Mouse (Mus musculus) midbrain, embryonic 14.5 days (tissue): ENCODE results near the gene Abtb1. TPM values are rescaled to one million over a fixed set of nuclear protein-coding genes. Genes with fewer than 3 reads are reported as not detected.

Source experiments
- ATAC-seq: fragments of 200-750 bp; cut with Nextera tagmentation; 2 replicates; pipeline ENCODE4 v1.8.0; 2017; ENCODE audit warnings: moderate number of reproducible peaks, moderate library complexity; ENCODE audit not compliant: low FRiP score, low TSS enrichment
- DNase-seq: peaks from one replicate; pipeline ENCODE4 v3.0.0-alpha.2; 2015
- H3K27ac ChIP-seq: fragments of 300-500 bp; sonication (generic); replicated peaks from 2 replicates; pipeline ENCODE4 v1.5.1; 2014; ENCODE audit warnings: mild to moderate bottlenecking, low read depth, low read length, moderate library complexity
- H3K27me3 ChIP-seq: fragments of 300-500 bp; sonication (generic); 2 replicates; pipeline ENCODE4 v1.6.1; 2014; ENCODE audit warnings: low read length, control low read depth, mixed read lengths; ENCODE audit not compliant: control insufficient read depth, insufficient read depth
- H3K36me3 ChIP-seq: fragments of 300-500 bp; sonication (generic); 2 replicates; pipeline ENCODE4 v1.6.1; 2014; ENCODE audit warnings: low read length, control low read depth; ENCODE audit not compliant: control insufficient read depth, insufficient read depth
- H3K4me1 ChIP-seq: fragments of 300-500 bp; sonication (generic); 2 replicates; pipeline ENCODE4 v1.6.1; 2014; ENCODE audit warnings: mild to moderate bottlenecking, antibody characterized with exemption, low read length, control low read depth; ENCODE audit not compliant: control insufficient read depth, insufficient read depth
- H3K4me2 ChIP-seq: fragments of 300-500 bp; sonication (generic); 2 replicates; pipeline ENCODE4 v1.6.1; 2014; ENCODE audit warnings: mild to moderate bottlenecking, low read length, moderate library complexity
- H3K4me3 ChIP-seq: fragments of 300-500 bp; sonication (generic); replicated peaks from 2 replicates; pipeline ENCODE4 v1.5.1; 2014; ENCODE audit warnings: low read depth, low read length
- H3K9ac ChIP-seq: fragments of 300-500 bp; sonication (generic); replicated peaks from 2 replicates; pipeline ENCODE4 v1.6.1; 2014; ENCODE audit warnings: mild to moderate bottlenecking, low read length, moderate library complexity
- H3K9me3 ChIP-seq: fragments of 300-500 bp; sonication (generic); 2 replicates; pipeline ENCODE4 v1.6.1; 2016; ENCODE audit warnings: low read length, control low read depth, mixed read lengths; ENCODE audit not compliant: control insufficient read depth
- WGBS: fragments of 180-500 bp; shearing (Covaris S2); extraction: QIAGEN DNeasy Blood & Tissue Kit; methylation state at CpG from one replicate; pipeline ENCODE4 v1.1.7; 2014; 5-methylcytosine and 5-hydroxymethylcytosine counted together
- polyA plus RNA-seq: library from polyadenylated mRNA; unstranded; fragments of >200 nt; fragmentation: Nextera tagmentation; extraction: Ambion mirVana; gene quantifications from 2 replicates; pipeline ENCODE4 v1.2.1, GENCODE M21; 2014

The Abtb1 gene
- polyA plus RNA-seq, 1 experiment from 2014 or later: 30.1 TPM

- H3K36me3 ChIP-seq: peaks cover 91% of the 10 kb centered on the region
Observed at GRCm38 (mm10) chr6:88860914-88861313, 19.1 kb upstream of the Abtb1 start.

DNA sequence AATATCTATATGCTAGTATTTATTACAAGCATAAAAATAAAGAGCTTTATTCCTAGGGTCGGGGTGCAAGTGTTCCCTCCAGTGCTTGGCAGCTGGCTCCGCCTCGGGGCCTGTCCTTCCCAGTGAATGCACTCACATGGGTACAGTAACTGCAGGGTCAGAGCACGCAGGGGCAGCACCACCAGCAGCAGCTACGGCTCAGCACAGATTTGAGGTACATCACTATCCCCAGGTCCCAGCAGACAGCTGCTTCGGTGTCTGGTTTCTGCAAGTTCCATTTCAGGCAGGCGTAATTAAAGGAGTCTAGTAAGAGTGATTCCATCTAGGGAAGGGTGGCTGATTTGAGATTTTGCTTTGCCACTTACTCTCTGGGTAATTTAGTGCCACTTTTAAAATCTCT is 16.6 kb upstream of the Abtb1 start:
- H3K4me3 ChIP-seq: no peak overlapping the region
- no peak for ATAC-seq
- no peak overlapping the region for H3K9ac ChIP-seq
- H3K4me1 ChIP-seq: no peaks in the 10 kb centered on the region
- H3K27ac ChIP-seq: no peak overlapping the region
- WGBS: 77% methylated on average over 7 of the region's 7 CpGs
- no peaks in the 10 kb centered on the region for H3K9me3 ChIP-seq
- H3K4me2 ChIP-seq: no peak overlapping the region
- no peak for DNase-seq
- no peaks in the 10 kb centered on the region for H3K27me3 ChIP-seq
- H3K36me3 ChIP-seq: peaks cover 91% of the 10 kb centered on the region

More at GRCm38 (mm10) chr6:88860914-88861313, 19.1 kb upstream of the Abtb1 start:
- H3K4me1 ChIP-seq: no peaks in the 10 kb centered on the region
- H3K4me2 ChIP-seq: no peak overlapping the region
- H3K9ac ChIP-seq: no peak overlapping the region
- no peak overlapping the region for H3K4me3 ChIP-seq
- no peaks in the 10 kb centered on the region for H3K9me3 ChIP-seq
- ATAC-seq: no peak
- peak; percentile 67 for DNase-seq
- H3K27ac ChIP-seq: no peak overlapping the region
- 17% methylated on average over 2 of the region's 2 CpGs for WGBS
- H3K27me3 ChIP-seq: no peaks in the 10 kb centered on the region

DNA sequence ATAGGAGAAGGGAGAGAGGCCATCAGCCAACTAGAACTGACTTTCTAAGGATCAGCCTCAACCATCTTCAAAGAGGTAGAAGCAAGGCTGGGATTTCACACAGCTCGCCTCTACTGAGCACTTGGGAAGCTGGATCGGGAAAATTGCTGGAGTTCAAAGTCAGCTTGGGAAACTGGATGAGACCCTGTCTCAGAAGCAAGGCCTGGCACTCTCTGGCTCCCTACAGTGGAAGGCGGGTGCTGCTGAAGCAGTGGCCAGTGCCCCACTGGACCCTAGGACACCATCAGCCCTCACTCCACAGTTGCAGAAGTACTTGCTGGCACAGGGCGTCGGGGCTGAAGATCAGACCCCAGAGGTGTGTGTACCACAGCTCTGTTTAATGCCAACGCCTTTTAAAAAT is 16.0 kb upstream of the Abtb1 start:
- DNase-seq: no peak
- WGBS: 87% methylated on average over 6 of the region's 6 CpGs
- Histone ChIP-seq H3K9ac (no peak overlapping the region), H3K36me3 (peaks cover 90% of the 10 kb centered on the region), H3K4me3 (no peak overlapping the region), H3K4me2 (no peak overlapping the region), H3K9me3 (no peaks in the 10 kb centered on the region), H3K4me1 (no peaks in the 10 kb centered on the region), H3K27ac (no peak overlapping the region), H3K27me3 (no peaks in the 10 kb centered on the region)
- no peak for ATAC-seq

DNA sequence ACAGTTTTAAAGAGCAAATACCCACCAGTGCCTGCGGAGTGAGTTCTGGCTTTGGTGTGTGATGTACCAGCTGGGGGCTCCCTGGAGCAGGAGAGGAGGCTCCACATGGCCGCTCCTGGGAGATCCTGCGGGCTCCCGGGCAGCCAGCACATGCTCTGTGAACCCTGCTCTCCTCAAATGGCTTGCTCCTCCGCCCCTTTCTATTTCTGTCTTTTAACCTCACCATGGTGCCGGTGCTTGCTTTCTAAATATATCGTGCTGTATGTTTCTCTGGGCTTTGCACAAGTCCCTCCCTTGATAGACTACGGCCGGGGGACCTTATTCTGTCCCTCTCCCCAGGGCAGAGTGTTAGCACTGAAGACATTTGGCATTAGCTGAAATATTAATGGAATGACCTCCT is 15.5 kb upstream of the Abtb1 start:
- Histone ChIP-seq H3K4me2 (no peak overlapping the region), H3K9me3 (no peaks in the 10 kb centered on the region), H3K4me3 (no peak overlapping the region), H3K36me3 (peaks cover 89% of the 10 kb centered on the region), H3K27ac (no peak overlapping the region), H3K4me1 (no peaks in the 10 kb centered on the region), H3K27me3 (no peaks in the 10 kb centered on the region), H3K9ac (no peak overlapping the region)
- ATAC-seq: no peak
- 50% methylated on average over 9 of the region's 9 CpGs for WGBS
- DNase-seq: no peak

DNA sequence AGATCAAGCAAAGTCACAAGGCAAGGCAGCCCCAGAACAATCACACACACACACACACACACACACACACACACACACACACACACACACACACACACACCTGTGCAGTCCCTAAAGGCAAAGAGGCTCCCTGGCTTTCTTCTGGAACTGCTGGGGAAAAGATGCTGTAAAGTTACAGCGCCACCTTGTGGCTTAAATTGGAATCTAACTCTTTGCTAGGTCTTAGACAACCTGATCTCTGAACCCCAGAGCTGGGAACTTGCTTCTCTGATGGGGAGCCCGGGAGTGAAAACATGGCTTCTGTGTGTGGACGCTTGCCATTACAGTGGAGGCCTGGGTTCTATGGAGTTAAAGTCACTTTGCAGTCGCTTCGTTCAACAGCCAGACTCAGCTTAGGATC is 13.9 kb upstream of the Abtb1 start:
- Histone ChIP-seq H3K27me3 (no peaks in the 10 kb centered on the region), H3K4me3 (no peak overlapping the region), H3K4me1 (no peaks in the 10 kb centered on the region), H3K4me2 (no peak overlapping the region), H3K9me3 (no peaks in the 10 kb centered on the region), H3K27ac (no peak overlapping the region), H3K9ac (no peak overlapping the region), H3K36me3 (peaks cover 80% of the 10 kb centered on the region)
- 25% methylated on average over 5 of the region's 5 CpGs for WGBS
- ATAC-seq (no peak), DNase-seq (peak; percentile 88)

DNA sequence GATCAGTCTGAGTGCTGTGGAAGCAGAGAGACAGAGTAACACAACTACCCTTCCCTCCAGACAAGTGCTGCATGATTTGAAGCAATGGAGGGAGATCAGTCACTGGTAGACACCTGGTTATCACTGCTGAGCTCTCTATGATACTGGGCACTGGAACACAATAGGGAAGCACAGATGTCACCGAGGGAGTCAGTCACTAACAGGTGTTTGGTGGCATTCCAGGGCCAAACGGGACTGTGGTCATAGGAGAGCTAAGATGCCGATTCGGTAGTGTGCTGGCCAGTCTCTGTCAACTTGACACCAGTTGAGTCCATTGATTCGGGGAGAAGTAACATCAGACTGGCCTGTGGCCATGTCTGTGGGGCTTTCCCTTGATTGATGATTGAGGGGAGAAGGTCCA is 12.7 kb upstream of the Abtb1 start:
- no peak overlapping the region for H3K9ac ChIP-seq
- no peak overlapping the region for H3K4me3 ChIP-seq
- H3K27me3 ChIP-seq: no peaks in the 10 kb centered on the region
- no peak for DNase-seq
- no peaks in the 10 kb centered on the region for H3K9me3 ChIP-seq
- H3K4me2 ChIP-seq: no peak overlapping the region
- H3K27ac ChIP-seq: no peak overlapping the region
- H3K36me3 ChIP-seq: peaks cover 80% of the 10 kb centered on the region
- H3K4me1 ChIP-seq: no peaks in the 10 kb centered on the region
- WGBS: 84% methylated on average over 5 of the region's 5 CpGs
- no peak for ATAC-seq

- WGBS: 86% methylated on average over 7 of the region's 7 CpGs
- H3K27ac ChIP-seq: no peak overlapping the region
- H3K4me3 ChIP-seq: no peak overlapping the region
- ATAC-seq (no peak), DNase-seq (no peak)
- no peaks in the 10 kb centered on the region for H3K27me3 ChIP-seq
- H3K4me1 ChIP-seq: no peaks in the 10 kb centered on the region
- H3K4me2 ChIP-seq: no peak overlapping the region
- no peaks in the 10 kb centered on the region for H3K9me3 ChIP-seq
- no peak overlapping the region for H3K9ac ChIP-seq
- peaks cover 86% of the 10 kb centered on the region for H3K36me3 ChIP-seq
Observed at GRCm38 (mm10) chr6:88850034-88850433, 8.2 kb upstream of the Abtb1 start.

GRCm38 (mm10) chr6:88849270-88849669 is 7.5 kb upstream of the Abtb1 start:
- Histone ChIP-seq H3K4me2 (no peak overlapping the region), H3K9ac (no peak overlapping the region), H3K27me3 (no peaks in the 10 kb centered on the region), H3K9me3 (no peaks in the 10 kb centered on the region), H3K4me3 (no peak overlapping the region), H3K4me1 (no peaks in the 10 kb centered on the region), H3K36me3 (peaks cover 86% of the 10 kb centered on the region), H3K27ac (no peak overlapping the region)
- no peak for DNase-seq
- 40% methylated on average over 4 of the region's 4 CpGs for WGBS
- ATAC-seq: no peak

GRCm38 (mm10) chr6:88847571-88847970 is 5.8 kb upstream of the Abtb1 start:
- no peak overlapping the region for H3K4me3 ChIP-seq
- H3K4me2 ChIP-seq: no peak overlapping the region
- ATAC-seq: no peak
- H3K4me1 ChIP-seq: no peaks in the 10 kb centered on the region
- no peak overlapping the region for H3K9ac ChIP-seq
- no peaks in the 10 kb centered on the region for H3K9me3 ChIP-seq
- no peaks in the 10 kb centered on the region for H3K27me3 ChIP-seq
- peaks cover 83% of the 10 kb centered on the region for H3K36me3 ChIP-seq
- no peak for DNase-seq
- H3K27ac ChIP-seq: no peak overlapping the region
- 79% methylated on average over 2 of the region's 2 CpGs for WGBS
